Mouse (Mus musculus): ENCODE data around the gene Dnajb12. TPM values are rescaled to one million over a fixed set of nuclear protein-coding genes. Genes with fewer than 3 reads are reported as not detected.

The Dnajb12 gene
- 49.5 and 50.6 TPM in 2 replicates for total RNA-seq (2021)
- long read RNA-seq, experiment 1, transcript Dnajb12-204 (9 exons, 3,070 nt), result major isoform, 49 of 136 reads
- long read RNA-seq, experiment 1, transcript Dnajb12-205 (9 exons, 3,041 nt), result minor isoform, 35 of 136 reads
- long read RNA-seq, experiment 1, transcript Dnajb12-201 (9 exons, 2,238 nt), result minor isoform, 32 of 136 reads
- long read RNA-seq, experiment 1, partial matches to known transcripts, result 7 of 136 reads
- long read RNA-seq, experiment 1, other reads (novel, unspliced or antisense), result 12 of 136 reads
- long read RNA-seq, experiment 2, transcript Dnajb12-204 (9 exons, 3,070 nt), result major isoform, 30 of 85 reads
- long read RNA-seq, experiment 2, transcript Dnajb12-205 (9 exons, 3,041 nt), result minor isoform, 18 of 85 reads
- long read RNA-seq, experiment 2, transcript Dnajb12-201 (9 exons, 2,238 nt), result minor isoform, 16 of 85 reads
- long read RNA-seq, experiment 2, partial matches to known transcripts, result 15 of 85 reads
- long read RNA-seq, experiment 2, other reads (novel, unspliced or antisense), result 5 of 85 reads

- DNase-seq, result peak; percentile 97
Measured at GRCm38 (mm10) chr10:59879255-59880028, at the start of gene Dnajb12. Gene Dnajb12 (plus strand): TSS chr10:59879556.

DNA sequence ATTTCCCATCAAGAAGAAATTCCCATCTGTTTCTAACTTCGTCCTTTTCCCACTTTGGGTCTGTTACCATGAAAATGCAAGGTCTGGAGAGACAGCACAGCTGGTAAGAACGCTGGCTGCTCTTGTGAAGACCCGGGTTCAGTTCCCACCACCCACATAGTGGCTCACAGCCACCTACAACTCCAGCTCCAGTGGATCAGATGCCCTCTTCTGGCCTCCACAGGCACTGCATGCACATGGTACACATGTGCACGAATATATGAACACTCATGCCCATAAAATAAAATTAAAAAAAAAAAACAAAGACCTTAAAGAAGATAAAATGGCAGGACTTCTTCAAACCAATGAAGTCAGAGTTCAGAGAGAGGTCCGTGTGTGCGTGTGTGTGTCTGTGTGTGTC is 49.5 kb upstream of the Dnajb12 start:
- DNase-seq, result no peak

DNA sequence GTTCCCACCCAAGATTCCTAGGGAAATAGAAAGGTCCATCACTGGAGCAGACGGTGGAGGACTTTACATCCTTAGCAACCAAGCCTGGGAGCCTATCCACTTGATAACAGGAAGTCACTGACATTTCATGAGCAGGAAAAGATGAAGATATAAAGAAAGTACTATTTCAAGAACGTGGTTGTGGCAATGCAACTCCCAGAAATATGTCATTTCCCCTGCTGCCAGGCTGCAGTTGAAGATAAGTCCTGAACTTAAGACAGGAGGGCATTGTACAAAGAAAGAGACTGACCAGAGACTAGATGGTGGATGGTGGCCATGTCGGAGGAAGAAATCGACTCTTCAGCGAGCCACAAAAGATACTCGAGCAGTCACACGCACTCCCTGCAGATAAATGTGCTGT is 47.4 kb upstream of the Dnajb12 start:
- DNase-seq, result no peak

DNA sequence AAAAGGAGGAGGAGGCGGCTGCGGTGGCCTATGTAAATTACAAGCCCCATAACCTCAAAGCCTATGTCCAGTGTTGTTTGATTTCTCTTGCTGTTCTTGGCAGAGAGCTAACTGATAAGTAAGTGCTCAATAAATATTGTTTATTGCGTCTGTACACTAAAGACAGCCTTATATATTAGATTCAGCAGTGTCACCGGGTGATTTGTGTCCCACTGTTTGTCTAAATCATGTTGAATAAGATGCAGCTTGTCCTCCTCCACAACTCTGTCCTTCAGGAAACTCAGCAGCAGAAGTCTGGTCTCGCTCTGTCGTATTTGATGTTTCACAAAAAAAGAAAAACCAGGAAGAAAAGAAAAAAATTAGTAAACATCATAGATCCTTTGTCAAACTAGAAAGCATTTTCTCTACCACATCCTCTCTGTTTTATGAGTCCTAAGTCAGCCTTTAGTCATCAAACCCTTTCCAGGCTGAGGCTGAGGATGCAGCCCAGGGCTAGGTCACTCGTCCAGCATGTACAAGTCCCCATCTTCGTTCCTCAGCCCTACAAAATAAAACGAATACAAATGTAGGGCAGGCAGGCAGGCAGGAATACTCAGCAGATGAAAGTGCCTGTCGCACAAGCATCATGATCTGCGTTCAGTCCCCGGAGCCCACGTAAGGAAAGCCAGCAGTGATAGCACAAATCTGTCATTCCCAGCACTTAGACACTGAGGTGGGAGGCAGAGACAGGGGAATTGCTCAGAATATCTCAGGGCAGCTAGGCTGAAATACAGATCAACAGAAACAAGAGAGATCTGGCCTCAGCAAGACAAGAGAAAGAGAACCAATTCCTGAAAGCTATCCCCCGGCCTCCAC is 43.8 kb upstream of the Dnajb12 start:
- no peak for DNase-seq

DNA sequence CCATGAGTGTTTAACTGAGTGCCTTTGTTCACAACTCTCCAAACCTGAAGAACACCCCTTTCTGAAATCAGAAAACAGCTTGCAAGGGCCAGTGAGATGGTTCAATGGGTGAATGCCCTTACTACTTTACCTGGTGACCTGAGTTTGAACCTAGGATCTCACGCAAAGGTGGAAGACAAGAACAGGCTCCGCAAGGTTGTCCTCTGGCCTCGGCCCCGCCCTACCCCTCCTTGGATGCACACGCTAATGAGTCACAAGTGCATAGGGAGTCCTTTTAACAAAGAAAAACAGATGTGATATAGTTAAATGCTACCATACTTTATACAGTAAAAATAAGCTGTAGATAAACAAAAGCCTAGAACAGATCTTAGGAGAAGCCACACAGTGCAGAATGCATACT is 41.9 kb upstream of the Dnajb12 start:
- no peak for DNase-seq

DNA sequence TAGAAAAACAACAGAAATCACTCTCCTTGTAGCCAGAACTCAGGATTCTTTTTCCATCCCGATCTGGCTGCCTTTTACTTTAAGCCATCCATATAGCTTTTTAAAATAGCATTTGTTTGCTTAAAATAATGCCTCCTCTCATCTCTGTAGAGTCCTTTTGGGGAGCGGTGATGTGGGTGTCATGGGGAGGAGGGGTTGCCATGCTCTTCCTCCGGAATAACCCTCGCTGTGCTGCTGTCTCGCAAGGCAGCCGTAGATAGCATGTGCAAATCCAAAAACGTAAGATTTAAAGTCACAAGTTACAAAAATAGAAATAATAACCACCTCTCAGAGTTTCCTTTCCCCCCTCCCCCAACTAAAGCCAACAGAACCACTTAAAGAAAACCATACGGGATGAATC is 37.9 kb upstream of the Dnajb12 start:
- DNase-seq, result no peak

- peak; percentile 74 for DNase-seq
Measured at GRCm38 (mm10) chr10:59843125-59843524, 36.2 kb upstream of the Dnajb12 start.

GRCm38 (mm10) chr10:59844686-59845085 is 34.7 kb upstream of the Dnajb12 start:
- peak; percentile 28 for DNase-seq

DNA sequence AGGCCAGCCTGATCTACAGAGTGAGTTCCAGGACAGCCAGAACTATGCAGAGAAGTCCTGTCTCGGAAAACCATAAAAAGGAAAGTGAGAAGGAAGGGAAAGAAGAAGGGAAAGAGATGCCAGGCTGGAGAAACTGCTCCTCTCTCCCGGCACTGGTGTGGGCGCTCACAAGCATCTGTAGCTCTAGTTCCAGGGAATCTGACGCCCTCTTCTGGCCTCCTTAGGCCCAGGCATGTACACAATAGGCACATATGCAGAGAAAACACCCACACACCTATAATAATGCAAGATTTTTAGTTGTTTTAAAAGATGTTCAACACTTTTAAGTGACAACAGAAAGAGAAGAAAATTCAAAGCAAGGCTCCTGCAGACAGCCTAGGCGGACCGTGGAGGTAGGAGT is 32.9 kb upstream of the Dnajb12 start:
- peak; percentile 45 for DNase-seq

- no peak for DNase-seq
Measured at GRCm38 (mm10) chr10:59848079-59848877, 31.1 kb upstream of the Dnajb12 start.

GRCm38 (mm10) chr10:59848953-59849352 is 30.4 kb upstream of the Dnajb12 start:
- no peak for DNase-seq

DNA sequence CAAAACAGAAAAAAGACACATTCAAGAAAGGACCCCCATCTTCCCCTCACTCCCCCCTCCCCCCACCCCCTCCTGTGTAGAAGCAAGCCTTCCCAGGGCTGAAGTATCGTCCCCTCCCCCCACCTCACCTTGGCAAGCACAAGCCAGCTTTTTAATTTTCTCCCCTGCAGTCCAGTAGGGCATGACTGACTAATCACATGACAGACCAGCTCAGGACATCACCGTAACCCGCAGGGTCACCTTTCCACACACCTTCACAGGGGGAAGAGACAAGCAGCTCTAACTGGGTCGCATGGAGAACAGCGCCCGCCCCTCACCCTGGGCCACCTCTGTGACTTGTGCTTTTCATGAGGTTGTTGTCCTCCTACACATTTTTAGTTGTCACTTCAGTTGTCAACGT is 30.0 kb upstream of the Dnajb12 start:
- no peak for DNase-seq

- peak; percentile 66 for DNase-seq
Measured at GRCm38 (mm10) chr10:59857157-59857556, 22.2 kb upstream of the Dnajb12 start.

- DNase-seq, result peak; percentile 46
Measured at GRCm38 (mm10) chr10:59860684-59861083, 18.7 kb upstream of the Dnajb12 start.

- DNase-seq, result peak; percentile 45
Measured at GRCm38 (mm10) chr10:59861201-59861600, 18.2 kb upstream of the Dnajb12 start.

- DNase-seq, result no peak
Measured at GRCm38 (mm10) chr10:59862816-59863440, 16.4 kb upstream of the Dnajb12 start.

GRCm38 (mm10) chr10:59863620-59864019 is 15.7 kb upstream of the Dnajb12 start:
- DNase-seq, result no peak

DNA sequence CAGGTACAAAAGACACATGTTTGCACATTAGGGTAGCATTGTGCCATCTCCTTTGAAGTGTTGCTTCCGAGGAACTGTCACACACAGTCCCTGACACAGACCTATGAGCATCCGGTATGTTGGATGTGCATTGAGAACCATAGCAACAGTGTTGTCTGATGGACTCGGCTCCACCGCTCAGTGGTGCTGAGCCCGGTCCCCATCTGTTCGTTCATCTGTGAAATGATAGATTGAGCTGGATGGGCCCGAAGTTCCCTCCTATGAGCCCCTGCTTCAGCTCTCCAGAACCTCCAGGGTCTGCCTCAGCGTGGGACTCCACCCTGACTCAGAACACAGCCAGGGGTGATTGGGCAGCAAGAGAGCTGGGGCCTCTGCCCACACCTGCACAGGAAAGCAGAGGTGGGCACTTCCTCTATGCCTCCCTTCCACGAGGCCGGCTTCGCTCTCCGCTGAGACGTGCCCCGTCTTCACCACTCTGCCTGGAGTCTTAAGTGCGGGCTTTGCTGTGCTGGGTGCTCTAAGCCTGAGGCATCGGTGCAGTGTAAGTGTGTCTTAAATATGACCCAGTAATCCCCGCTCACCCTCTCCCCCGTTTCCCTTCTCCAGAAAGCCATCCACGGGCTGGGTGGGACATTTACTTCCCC is 15.0 kb upstream of the Dnajb12 start:
- no peak for DNase-seq

DNA sequence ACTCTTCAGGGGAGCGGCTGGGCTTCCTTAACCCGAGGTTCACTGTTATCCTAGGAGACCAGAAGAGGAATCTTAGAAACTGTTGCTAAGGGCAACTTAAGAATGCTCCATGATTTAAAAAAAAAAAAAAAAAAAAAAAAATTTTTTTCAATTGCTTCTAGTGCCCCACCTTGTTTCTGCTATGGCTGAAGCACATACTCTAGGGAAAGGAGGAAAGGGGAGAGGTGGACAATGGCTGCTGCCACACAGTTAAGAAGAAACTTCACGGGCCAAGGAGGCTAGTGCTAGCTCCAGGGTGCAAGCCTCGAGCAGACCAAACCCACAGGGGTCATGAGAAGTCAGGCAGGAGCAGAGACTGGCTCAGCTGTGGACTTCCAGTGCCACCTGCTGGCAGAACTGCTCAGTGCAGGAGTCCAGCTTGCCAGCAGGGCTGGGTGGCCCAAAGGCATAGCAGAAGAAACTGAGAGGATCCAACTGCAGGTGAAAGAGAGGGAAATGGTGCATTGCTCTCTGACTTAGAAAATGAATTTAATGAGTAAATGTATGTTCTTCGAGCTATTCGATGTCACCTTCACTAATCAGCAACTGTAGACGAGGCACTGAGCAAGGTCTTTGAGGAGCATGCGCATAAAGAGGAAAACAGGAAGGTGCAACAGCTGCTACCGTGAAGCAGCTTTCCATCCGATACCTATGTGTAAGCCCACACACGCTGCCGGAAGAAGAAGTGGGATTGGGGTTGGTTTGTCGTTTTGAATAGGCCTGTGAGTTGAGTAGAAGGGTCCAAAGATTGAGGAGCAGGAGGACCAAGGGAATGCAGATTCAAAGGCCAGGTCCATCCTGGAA is 14.3 kb upstream of the Dnajb12 start:
- peak; percentile 92 for DNase-seq

Measured in adrenal gland, postnatal 14 days (tissue).